Mouse (Mus musculus) thymus, adult 2 months (tissue): ENCODE results near the gene Xpc. TPM values are rescaled to one million over a fixed set of nuclear protein-coding genes. Genes with fewer than 3 reads are reported as not detected.

Source experiments
- DNase-seq: peaks from one replicate; pipeline ENCODE4 v3.0.0; 2021
- H3K27ac ChIP-seq: fragments of 200-500 bp; 2 replicates; pipeline ENCODE4 v1.5.1; 2012; ENCODE audit warnings: low read length, control low read depth; ENCODE audit not compliant: control insufficient read depth, insufficient read depth
- H3K27me3 ChIP-seq: fragments of 200-500 bp; 2 replicates; pipeline ENCODE4 v1.6.1; 2012; ENCODE audit warnings: mild to moderate bottlenecking, low read length, moderate library complexity, mixed read lengths; ENCODE audit not compliant: control insufficient read depth, insufficient read depth
- H3K36me3 ChIP-seq: fragments of 200-500 bp; 2 replicates; pipeline ENCODE4 v1.6.1; 2012; ENCODE audit warnings: mild to moderate bottlenecking, low read length, moderate library complexity; ENCODE audit not compliant: control insufficient read depth, insufficient read depth
- H3K4me1 ChIP-seq: fragments of 200-500 bp; replicated peaks from 2 replicates; pipeline ENCODE4 v1.6.1; 2012; ENCODE audit warnings: low read length; ENCODE audit not compliant: control insufficient read depth, insufficient read depth
- H3K4me3 ChIP-seq: fragments of 200-500 bp; 2 replicates; pipeline ENCODE4 v1.5.1; 2012; ENCODE audit warnings: mild to moderate bottlenecking, low read length, control low read depth, moderate library complexity; ENCODE audit not compliant: control insufficient read depth, insufficient read depth
- CTCF ChIP-seq: fragments of 200-500 bp; IDR thresholded peaks from 2 replicates; pipeline ENCODE4 v1.5.1; 2012; ENCODE audit warnings: mild to moderate bottlenecking, control low read depth, low read length, moderate library complexity, borderline replicate concordance; ENCODE audit not compliant: control insufficient read depth, poor library complexity, insufficient read depth; ENCODE audit errors: extremely low read depth
- POLR2A ChIP-seq: fragments of 200-500 bp; IDR thresholded peaks from 2 replicates; pipeline ENCODE4 v1.6.1; 2012; ENCODE audit warnings: mild to moderate bottlenecking, low read length, control low read depth, moderate library complexity; ENCODE audit not compliant: control insufficient read depth, poor library complexity, insufficient read depth; ENCODE audit errors: extremely low read depth
- WGBS: fragments of 180-500 bp; shearing (Covaris S2); methylation state at CpG from one replicate; pipeline ENCODE4 v1.1.7; 2018; 5-methylcytosine and 5-hydroxymethylcytosine counted together
- polyA plus RNA-seq: library from polyadenylated mRNA; depleted of rRNA; stranded (reverse); fragments of >200 nt; gene quantifications from 2 replicates; pipeline ENCODE4 v1.2.3, GENCODE M21; 2012

The Xpc gene
- polyA plus RNA-seq, 1 experiment, result 18.7 TPM

GRCm38 (mm10) chr6:91465756-91466155 is 49.9 kb downstream of the Xpc start:
- 96% methylated on average over 2 of the region's 2 CpGs for WGBS
- Histone ChIP-seq H3K36me3 (peaks cover 11% of the 10 kb centered on the region; the same call in 1 of the 2 replicates), H3K4me3 (no peak overlapping the region), H3K27ac (no peak overlapping the region), H3K4me1 (no peaks in the 10 kb centered on the region), H3K27me3 (no peaks in the 10 kb centered on the region)
- DNase-seq, result no peak
- TF ChIP-seq POLR2A (no peak), CTCF (no peak)

GRCm38 (mm10) chr6:91459471-91459870 is 56.2 kb downstream of the Xpc start:
- DNase-seq, result no peak
- Histone ChIP-seq H3K27ac (no peak overlapping the region), H3K4me1 (no peaks in the 10 kb centered on the region), H3K36me3 (no peaks in the 10 kb centered on the region; the same call in 1 of the 2 replicates), H3K4me3 (no peak overlapping the region), H3K27me3 (no peaks in the 10 kb centered on the region)
- 86% methylated on average over 1 of the region's 1 CpGs for WGBS
- TF ChIP-seq CTCF, result no peak
- no peak for TF ChIP-seq POLR2A

GRCm38 (mm10) chr6:91454546-91454945 is 61.1 kb downstream of the Xpc start:
- H3K27ac ChIP-seq, result no peak overlapping the region
- no peaks in the 10 kb centered on the region for H3K4me1 ChIP-seq
- WGBS, result 64% methylated on average over 5 of the region's 5 CpGs
- DNase-seq, result no peak
- no peak for TF ChIP-seq CTCF
- no peak for TF ChIP-seq POLR2A
- no peaks in the 10 kb centered on the region for H3K27me3 ChIP-seq
- H3K4me3 ChIP-seq, result no peak overlapping the region
- no peaks in the 10 kb centered on the region for H3K36me3 ChIP-seq

GRCm38 (mm10) chr6:91452056-91452455 is 63.6 kb downstream of the Xpc start:
- no peaks in the 10 kb centered on the region for H3K4me1 ChIP-seq
- 79% methylated on average over 1 of the region's 1 CpGs for WGBS
- no peaks in the 10 kb centered on the region for H3K27me3 ChIP-seq
- no peak overlapping the region for H3K27ac ChIP-seq
- no peaks in the 10 kb centered on the region for H3K36me3 ChIP-seq
- no peak for DNase-seq
- H3K4me3 ChIP-seq, result no peak overlapping the region
- TF ChIP-seq CTCF, result no peak
- TF ChIP-seq POLR2A, result no peak

GRCm38 (mm10) chr6:91449472-91450225 is 66.0 kb downstream of the Xpc start:
- H3K4me3 ChIP-seq, result no peak overlapping the region
- WGBS, result 64% methylated on average over 3 of the region's 3 CpGs
- TF ChIP-seq CTCF, result no peak
- TF ChIP-seq POLR2A, result no peak
- H3K36me3 ChIP-seq, result no peaks in the 10 kb centered on the region
- H3K27me3 ChIP-seq, result no peaks in the 10 kb centered on the region
- no peak for DNase-seq
- no peak overlapping the region for H3K27ac ChIP-seq
- no peaks in the 10 kb centered on the region for H3K4me1 ChIP-seq

- TF ChIP-seq CTCF (no peak), POLR2A (no peak)
- WGBS, result 82% methylated on average over 3 of the region's 3 CpGs
- Histone ChIP-seq H3K4me1 (peaks cover 6% of the 10 kb centered on the region), H3K27ac (no peak overlapping the region), H3K4me3 (no peak overlapping the region), H3K27me3 (no peaks in the 10 kb centered on the region), H3K36me3 (no peaks in the 10 kb centered on the region)
- no peak for DNase-seq
These were observed 70.4 kb downstream of the Xpc start for GRCm38 (mm10) chr6:91445316-91445715.
